Mouse (Mus musculus): ENCODE measurements around the gene Hivep3. TPM values are rescaled to one million over a fixed set of nuclear protein-coding genes. Genes with fewer than 3 reads are reported as not detected.

Gene Hivep3
- total and polyA plus RNA-seq, 3 experiments = 14.4 to 32.3 (median 21.2) TPM

- no peak for TF ChIP-seq ZMIZ1 (IDR thresholded peaks at IDR 0.05; ENCODE audit: low read depth, low read length)
- TF ChIP-seq TCF12 (IDR thresholded peaks at IDR 0.05; ENCODE audit: low read depth, low read length) = peak; percentile 30; the same call in 1 of the 2 replicates
- TF ChIP-seq ZC3H11A (IDR thresholded peaks at IDR 0.05; ENCODE audit: low read depth, low read length) = no peak
- no peak for TF ChIP-seq RAD21 (IDR thresholded peaks at IDR 0.05; ENCODE audit: low read depth, low read length)
- no peak for TF ChIP-seq CTCF (conservative IDR thresholded peaks at IDR 0.05 in 1 of 2, IDR thresholded peaks at IDR 0.05 in 1 of 2; ENCODE audit: low read depth in 2 of 2, low read length in 2 of 2)
These were observed 325.2 kb downstream of the Hivep3 start (continued) for GRCm38 (mm10) chr4:120058794-120059193.

- H3K36me3 ChIP-seq (replicated peaks in 1 of 2; ENCODE audit: control insufficient read depth in 1 of 2, insufficient read depth in 1 of 2, low read length in 1 of 2) = peaks cover 16 to 54% of the 10 kb centered on the region in 2 experiments
- peaks cover 22 to 73% of the 10 kb centered on the region in 2 experiments for H3K4me1 ChIP-seq (ENCODE audit: control insufficient read depth in 1 of 2, insufficient read depth in 2 of 2)
- dilution Hi-C loops (cut with MboI; ENCODE audit: extremely low pct_ligation_motif_present, extremely low pct_unique_long_range_greater_than_20kb, low sequenced_read_pairs) = no loop called here
- DNase-seq (ENCODE audit: extremely low read depth) = no peak
- H3K79me2 ChIP-seq (replicated peaks; ENCODE audit: control insufficient read depth, extremely low read depth, insufficient read depth, poor library complexity, severe bottlenecking) = peaks cover 25% of the 10 kb centered on the region
- H3K27ac ChIP-seq (ENCODE audit: insufficient read depth, low read depth) = peak overlapping the region; percentile 15
- in situ Hi-C loops (cut with MboI; ENCODE audit: low pct_ligation_motif_present, low pct_unique_long_range_greater_than_20kb, low sequenced_read_pairs) = no loop called here
- no peak overlapping the region for H3K9ac ChIP-seq (ENCODE audit: insufficient read depth, low read depth)
- no peaks in the 10 kb centered on the region for H3K27me3 ChIP-seq (replicated peaks)
- H3K4me2 ChIP-seq (ENCODE audit: insufficient read depth, low read depth, poor library complexity, severe bottlenecking) = 0 out of 2 replicates have a peak overlapping the region, but pooled peaks have one; percentile 55
- peaks cover 3% of the 10 kb centered on the region for H3K9me3 ChIP-seq (replicated peaks; ENCODE audit: low read length)
- TF ChIP-seq GABPA (IDR thresholded peaks at IDR 0.05; ENCODE audit: insufficient replicate concordance, low read depth, low read length) (no peak), RCOR1 (conservative IDR thresholded peaks at IDR 0.05; ENCODE audit: low read depth, low read length) (no peak), MYC (IDR thresholded peaks at IDR 0.05; ENCODE audit: low read depth, low read length) (no peak), TBP (conservative IDR thresholded peaks at IDR 0.05; ENCODE audit: low read depth, low read length) (no peak), CHD1 (IDR thresholded peaks at IDR 0.05; ENCODE audit: low read depth, low read length) (no peak)
- no peak overlapping the region for H3K4me3 ChIP-seq (replicated peaks in 1 of 3; ENCODE audit: low read depth in 2 of 3, low read length in 2 of 3, poor library complexity in 1 of 3)
These were observed 328.1 kb downstream of the Hivep3 start for GRCm38 (mm10) chr4:120061727-120062126.

- Histone ChIP-seq H3K79me2 (replicated peaks; ENCODE audit: control insufficient read depth, extremely low read depth, insufficient read depth, poor library complexity, severe bottlenecking) (peaks cover 20% of the 10 kb centered on the region), H3K4me3 (replicated peaks in 1 of 3; ENCODE audit: low read depth in 2 of 3, low read length in 2 of 3, poor library complexity in 1 of 3) (no peak overlapping the region), H3K36me3 (replicated peaks in 1 of 2; ENCODE audit: control insufficient read depth in 1 of 2, insufficient read depth in 1 of 2, low read length in 1 of 2) (peaks cover 20 to 56% of the 10 kb centered on the region in 2 experiments), H3K4me1 (ENCODE audit: control insufficient read depth in 1 of 2, insufficient read depth in 2 of 2) (peaks cover 22 to 73% of the 10 kb centered on the region in 2 experiments), H3K4me2 (ENCODE audit: insufficient read depth, low read depth, poor library complexity, severe bottlenecking) (peak overlapping the region; percentile 55; the same call in 1 of the 2 replicates), H3K27ac (ENCODE audit: insufficient read depth, low read depth) (peak overlapping the region; percentile 28), H3K27me3 (replicated peaks) (no peaks in the 10 kb centered on the region), H3K9me3 (replicated peaks; ENCODE audit: low read length) (peaks cover 3% of the 10 kb centered on the region), H3K9ac (ENCODE audit: insufficient read depth, low read depth) (no peak overlapping the region)
- TF ChIP-seq MXI1 (IDR thresholded peaks at IDR 0.05; ENCODE audit: low read depth, low read length) (no peak), ZC3H11A (IDR thresholded peaks at IDR 0.05; ENCODE audit: low read depth, low read length) (no peak), RCOR1 (conservative IDR thresholded peaks at IDR 0.05; ENCODE audit: low read depth, low read length) (no peak), SIN3A (IDR thresholded peaks at IDR 0.05; ENCODE audit: low read length) (0 out of 2 replicates have a peak, but pooled peaks have one; percentile 38), BHLHE40 (IDR thresholded peaks at IDR 0.05; ENCODE audit: low read depth, low read length) (peak; percentile 82), NRF1 (IDR thresholded peaks at IDR 0.05; ENCODE audit: low read depth, low read length) (no peak), NELFE (IDR thresholded peaks at IDR 0.05; ENCODE audit: low read depth, low read length) (no peak), PAX5 (IDR thresholded peaks at IDR 0.05; ENCODE audit: low read length) (no peak), ETS1 (conservative IDR thresholded peaks at IDR 0.05; ENCODE audit: low read depth, low read length) (peak; percentile 51; the same call in 1 of the 2 replicates), MAFK (IDR thresholded peaks at IDR 0.05; ENCODE audit: insufficient replicate concordance, low read length) (no peak)
- dilution Hi-C loops (cut with MboI; ENCODE audit: extremely low pct_ligation_motif_present, extremely low pct_unique_long_range_greater_than_20kb, low sequenced_read_pairs) = no loop called here
- no peak for DNase-seq (ENCODE audit: extremely low read depth)
- in situ Hi-C loops (cut with MboI; ENCODE audit: low pct_ligation_motif_present, low pct_unique_long_range_greater_than_20kb, low sequenced_read_pairs) = no loop called here
These were observed 328.6 kb downstream of the Hivep3 start for GRCm38 (mm10) chr4:120062198-120062597.
